Mouse (Mus musculus): Measurements from ENCODE around the gene Opa1.

The Opa1 gene

DNA sequence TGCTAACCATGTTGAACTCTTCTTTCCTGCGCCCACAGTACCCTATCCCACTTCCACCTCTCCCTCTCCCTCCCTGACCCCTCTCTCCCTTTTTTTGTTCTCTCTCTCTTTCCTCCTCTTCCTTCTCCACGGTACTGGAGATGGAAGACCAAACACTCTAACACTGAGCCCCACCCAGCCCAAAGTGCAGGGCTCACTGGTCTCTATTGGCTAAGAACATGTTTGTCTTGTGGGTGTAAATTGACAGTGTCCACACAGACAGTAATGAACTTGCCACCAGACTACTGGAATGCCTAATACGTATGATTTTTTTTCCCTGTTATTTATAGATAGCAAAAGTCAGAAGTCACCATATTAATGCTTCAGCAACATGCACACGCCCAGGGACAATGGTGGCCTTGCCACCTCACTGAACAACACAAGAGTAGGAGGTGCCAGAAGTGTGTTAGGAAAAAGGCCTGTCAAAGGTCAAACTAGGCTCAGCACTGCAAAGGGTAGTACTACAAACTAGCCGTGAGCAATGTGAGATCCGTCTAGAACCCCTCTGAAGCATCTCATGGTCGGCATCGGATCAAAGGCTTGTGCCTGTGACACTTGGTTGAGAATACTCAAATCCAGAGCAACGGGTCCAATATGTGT is 77.2 kb downstream of the Opa1 start:
- no peak for DNase-seq (ENCODE audit: low read depth)

DNA sequence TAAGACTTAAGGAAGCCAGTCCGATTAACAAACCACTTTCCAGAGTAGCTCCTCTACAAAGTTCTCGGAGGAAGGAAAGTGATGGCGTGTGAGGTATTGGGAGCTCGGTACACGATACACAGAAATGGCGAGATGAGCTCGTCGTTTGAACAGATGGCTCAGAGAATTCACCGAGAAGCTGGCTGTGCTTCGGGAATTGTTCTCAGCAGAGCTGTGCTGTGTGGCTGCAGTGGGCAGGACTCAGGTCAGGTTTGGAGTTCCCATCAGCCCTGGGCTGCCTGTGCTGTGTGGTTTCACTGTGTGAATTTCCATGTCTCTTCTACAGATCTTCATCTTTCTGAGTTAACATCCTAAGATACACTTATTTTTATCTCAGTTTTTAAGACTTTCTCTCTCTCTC is 77.8 kb downstream of the Opa1 start:
- DNase-seq (ENCODE audit: low read depth): no peak

DNA sequence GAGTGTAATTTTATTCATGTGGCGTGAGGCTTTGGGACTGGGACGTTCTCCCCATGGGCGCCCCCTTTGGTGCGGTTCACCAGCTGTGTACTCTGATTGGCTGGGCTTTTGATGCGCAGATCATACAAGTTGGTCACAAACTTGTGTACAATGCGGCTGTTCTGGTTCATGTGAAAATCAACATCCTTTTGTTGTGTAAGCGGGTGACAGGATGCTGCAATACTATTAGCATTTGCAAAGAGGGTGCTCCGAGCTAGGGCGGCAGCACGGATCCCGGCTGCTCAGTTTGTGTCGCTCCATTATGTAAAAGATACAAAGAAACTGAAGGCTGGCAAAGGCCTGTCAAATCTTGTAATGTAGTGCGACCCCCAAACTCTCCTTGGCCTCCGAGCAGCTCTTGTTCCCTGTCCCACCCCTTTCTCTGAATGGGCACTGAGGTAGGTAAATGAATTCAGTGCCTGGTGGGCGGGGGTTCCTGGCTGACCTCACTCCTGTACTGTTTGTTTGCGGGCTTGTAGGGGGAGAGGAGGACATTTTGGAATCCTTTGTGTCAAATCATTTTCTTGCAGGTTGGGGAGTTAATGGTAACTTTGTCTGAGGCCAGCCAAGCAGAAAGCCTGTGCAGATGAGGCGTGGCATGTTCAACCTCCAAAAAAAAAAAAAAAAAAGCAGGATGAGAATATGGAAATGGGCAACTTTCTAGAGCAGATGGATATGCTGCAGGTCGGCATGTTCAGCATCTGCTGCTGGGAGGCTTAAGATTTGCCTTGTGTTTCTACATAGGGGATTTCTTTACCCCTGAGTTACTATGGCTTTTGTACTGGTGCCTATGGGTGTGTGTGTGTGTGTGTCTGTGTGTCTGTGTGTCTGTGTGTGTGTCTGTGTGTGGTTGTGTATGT is 78.8 kb downstream of the Opa1 start:
- DNase-seq (ENCODE audit: low read depth): no peak

DNA sequence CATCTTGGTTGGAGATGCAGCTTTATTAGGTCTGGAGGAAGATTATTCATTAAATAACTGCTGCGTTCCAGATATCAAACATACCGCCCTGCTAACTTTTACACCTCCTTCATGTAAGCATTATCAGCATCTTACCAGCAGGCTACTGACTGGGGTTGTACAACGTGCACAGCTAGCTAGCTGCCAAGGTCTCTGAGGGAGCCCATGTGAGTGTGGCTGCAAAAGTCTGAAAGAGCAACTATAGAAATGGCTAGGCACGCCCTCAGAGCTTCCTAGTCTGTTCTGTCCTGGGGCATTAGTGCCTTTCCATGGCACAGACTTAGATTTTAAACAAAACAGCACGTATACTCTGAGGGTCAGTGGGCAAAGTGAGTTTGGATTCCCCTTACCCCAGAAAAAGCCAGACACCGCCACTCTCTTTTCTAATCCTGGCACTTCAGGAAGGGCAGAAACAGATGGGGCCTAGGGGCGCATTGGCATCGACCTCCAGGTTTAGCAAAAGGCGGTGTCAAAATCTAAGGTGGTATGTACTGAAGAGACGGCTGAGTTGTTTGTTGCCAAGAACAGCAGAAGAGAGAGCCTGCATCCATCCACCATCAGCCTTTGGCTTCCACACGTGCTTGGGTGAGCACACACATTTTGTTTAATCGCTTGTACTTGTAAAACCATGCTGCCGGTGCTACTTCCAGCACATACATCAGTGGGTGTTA is 80.1 kb downstream of the Opa1 start:
- no peak for DNase-seq (ENCODE audit: low read depth)

DNA sequence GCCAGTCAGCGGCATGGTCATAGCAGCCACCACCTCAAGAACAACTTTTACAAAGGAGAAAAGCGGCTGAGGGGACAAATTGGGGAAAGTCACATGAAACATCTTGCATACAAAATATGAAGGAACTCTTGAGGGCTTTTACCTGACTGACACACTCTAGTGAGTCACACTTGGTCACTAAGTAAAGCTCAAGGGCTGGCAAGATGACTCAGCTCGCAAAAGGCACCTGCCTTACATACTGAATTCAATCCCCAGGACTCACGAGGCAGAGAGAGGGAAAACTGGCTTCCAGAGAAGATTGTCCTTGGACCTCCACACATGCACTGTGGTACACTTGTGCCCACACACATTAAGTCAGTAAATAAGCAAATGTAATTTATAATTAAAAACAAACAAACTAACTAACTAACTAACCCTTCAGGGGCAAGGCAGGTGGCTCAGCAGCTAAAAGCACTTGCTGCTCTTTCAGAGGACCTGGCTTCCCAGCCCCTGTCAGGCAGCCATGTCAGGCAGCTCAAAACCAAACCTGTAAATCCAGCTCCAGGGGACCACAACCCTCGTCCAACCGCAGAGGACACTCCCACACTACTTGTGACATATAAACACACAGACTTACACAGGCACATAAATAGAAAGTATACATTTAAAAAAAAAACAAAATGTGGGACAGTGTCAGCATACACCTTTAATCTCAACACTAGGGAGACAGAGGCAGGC is 84.1 kb downstream of the Opa1 start:
- no peak for DNase-seq (ENCODE audit: low read depth)

DNA sequence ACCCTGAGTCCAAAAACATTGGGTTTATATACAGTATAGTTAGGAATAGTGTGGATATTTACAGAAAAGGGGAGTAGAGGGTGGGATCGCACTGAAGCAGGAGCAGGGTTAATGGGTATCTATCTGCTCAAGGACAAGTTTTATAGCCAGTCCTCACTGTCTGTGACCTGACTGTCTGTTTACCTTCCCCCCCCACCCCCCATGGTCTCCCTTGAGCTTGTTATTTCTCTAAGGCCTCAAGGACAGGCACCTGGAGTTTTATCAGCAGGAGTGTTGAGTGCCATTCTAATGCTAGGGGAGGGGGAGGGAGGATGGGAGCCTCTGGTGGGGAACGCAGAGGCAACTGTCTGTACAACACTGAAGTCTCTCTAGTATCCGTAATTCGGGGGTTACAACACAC is 85.3 kb downstream of the Opa1 start:
- DNase-seq (ENCODE audit: low read depth): no peak

DNA sequence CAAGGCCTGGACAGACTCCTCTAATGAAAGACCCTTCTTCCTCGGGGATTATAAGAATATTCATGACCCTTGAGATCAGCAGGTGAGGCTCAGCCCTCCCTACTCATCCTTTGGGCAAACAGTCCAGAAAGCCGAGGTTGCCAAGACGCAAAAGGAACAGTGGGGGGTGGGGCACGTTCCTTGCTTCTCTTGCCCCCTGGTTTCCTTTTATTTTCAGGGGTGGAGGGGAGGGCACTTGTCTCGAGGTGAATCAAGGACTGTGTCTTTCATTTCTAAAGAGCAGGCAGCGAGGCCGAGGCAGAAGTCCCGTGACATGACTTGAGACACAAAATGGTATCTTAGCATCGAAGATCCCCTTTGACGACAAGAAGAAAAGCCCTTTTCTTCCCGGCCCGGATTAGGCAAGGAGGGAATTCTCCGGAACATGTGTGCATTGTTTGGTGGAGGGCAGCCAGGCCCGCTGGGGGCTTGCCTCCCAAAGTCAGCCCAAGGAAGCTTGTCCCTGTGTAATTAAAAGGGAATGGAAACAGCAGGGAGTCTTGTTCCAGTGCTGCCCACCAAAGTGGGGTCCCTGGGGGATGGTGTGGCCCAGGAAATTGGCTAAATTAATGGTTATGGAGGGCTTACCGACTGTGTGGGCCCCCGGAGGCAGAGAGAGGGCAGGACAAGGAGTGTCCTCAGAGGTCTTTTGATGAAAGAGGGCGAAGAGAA is 88.0 kb downstream of the Opa1 start:
- no peak for DNase-seq (ENCODE audit: low read depth)

DNA sequence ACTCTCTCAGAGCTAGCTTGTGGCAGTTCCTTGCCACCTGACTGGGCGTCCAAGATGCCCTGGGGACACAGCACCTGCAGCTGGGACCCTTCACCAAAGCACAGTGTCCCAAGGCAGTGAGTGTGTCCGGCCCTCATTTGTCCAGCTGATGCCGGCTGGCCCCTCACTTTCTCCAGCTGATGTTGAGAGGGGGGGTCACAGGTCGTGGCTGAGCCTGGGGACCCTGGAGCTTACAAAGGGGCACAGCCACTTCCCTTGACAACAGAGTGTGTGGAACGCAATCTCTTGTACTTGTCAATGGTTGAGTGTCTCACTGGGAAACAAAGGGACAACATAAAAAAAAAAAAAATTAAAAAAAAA is 88.5 kb downstream of the Opa1 start:
- no peak for DNase-seq (ENCODE audit: low read depth)

DNA sequence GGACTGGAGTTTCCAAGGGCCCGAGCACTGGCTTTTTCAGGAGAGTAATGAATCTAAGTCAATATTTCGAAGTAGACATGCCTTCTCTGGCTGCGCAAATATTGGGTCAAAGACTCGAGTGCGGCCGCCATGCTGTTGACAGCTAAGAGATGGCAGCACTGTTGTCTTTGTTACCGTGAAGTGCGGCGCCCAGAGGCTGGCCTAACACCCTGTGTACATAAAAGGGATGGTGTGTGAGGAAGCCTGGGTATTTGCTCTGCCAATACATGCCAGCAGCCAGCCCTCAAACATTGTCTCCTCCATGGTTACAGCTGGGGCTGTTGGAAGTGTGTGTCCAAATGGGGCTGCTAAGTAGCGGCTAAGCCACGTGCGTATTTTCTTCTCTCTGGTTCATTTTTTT is 89.3 kb downstream of the Opa1 start:
- no peak for DNase-seq (ENCODE audit: low read depth)

DNA sequence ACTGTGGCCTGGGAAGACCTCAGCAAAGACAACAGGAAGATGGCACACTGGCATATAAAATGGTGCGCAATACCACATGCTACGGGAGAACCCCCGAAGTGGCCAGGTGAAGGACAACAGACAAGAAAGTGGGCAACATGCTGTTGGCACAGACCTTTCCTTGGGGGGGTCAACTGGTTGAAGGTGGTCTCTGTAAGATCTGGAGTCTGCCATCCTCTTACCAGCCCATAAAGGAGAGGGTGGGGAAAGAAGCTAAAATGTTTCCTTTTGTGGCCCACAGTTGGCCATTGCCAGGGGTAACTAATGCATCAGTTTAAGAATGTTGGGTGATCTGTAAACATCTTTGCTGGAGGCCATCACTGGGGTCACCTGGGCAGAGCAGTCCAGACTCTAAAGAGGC is 91.7 kb downstream of the Opa1 start:
- no peak for DNase-seq (ENCODE audit: low read depth)

DNA sequence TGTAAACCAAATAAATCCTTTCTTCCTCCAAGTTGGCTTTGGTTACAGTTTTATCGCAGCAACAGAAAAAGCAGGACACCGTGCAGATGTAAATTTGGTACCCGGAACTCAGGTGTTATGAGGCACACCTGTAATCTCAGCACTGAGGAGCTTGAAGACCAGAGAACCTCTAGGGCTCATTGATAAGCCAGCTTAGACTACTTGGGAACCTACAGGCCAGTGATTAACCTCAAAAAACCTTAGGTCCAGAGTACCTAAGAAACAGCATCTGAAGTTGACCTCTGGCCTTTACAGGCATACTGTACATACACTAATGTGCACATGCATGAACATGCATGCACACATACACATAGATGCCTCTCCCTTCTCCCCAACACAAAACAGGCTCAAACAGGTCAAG is 94.1 kb downstream of the Opa1 start:
- no peak for DNase-seq (ENCODE audit: low read depth)

DNA sequence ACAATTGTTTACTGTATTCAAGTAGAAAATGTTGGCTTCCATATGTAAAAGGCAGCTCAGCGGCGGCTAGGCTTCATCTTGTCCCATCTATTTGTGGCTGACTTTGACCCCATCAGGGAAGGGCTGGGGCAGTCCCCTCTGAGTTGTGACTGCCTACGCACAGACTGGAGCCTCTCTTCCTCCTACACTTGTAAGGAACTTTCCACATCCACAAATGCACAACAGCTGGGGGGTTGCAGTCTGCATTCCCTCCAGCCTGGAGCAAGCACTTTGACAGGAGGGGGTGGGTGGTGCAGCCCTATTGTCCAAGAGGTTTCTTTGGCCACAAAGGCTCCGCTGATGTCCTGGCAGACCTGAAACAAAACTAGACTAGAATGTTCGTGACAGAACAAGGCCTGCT is 100.5 kb downstream of the Opa1 start:
- DNase-seq (ENCODE audit: low read depth): no peak

DNA sequence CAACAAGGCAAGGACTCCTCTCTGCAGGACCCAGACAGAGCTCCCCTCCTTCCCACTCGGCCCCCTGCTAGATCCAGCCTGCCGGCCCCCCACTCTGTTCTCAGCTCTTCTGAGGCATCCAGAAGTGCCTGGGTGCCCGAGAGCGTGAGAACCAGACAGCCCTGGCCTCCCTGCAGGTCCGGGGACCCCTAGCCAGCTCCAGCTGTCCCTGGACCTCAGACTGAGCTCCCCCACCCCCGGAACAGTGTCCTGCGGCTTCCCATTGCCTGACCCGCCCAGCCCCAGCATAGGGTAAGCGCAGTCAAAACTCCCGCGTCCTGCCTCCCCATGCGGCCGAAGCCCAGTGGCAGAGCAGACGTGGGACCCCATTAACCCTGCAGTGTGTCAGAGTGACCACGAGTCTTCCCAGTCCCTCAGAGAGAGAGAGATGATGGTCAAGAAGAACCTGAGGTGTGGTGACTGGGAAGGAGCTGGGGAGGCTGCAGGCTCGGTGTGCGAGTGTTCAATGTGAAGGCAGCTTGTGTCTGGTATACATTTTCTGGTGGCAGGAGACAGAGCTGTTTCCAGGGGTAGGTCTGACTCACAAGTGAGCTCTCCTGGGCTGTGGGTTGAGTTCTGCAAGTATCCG is 101.5 kb downstream of the Opa1 start:
- DNase-seq (ENCODE audit: low read depth): no peak

DNA sequence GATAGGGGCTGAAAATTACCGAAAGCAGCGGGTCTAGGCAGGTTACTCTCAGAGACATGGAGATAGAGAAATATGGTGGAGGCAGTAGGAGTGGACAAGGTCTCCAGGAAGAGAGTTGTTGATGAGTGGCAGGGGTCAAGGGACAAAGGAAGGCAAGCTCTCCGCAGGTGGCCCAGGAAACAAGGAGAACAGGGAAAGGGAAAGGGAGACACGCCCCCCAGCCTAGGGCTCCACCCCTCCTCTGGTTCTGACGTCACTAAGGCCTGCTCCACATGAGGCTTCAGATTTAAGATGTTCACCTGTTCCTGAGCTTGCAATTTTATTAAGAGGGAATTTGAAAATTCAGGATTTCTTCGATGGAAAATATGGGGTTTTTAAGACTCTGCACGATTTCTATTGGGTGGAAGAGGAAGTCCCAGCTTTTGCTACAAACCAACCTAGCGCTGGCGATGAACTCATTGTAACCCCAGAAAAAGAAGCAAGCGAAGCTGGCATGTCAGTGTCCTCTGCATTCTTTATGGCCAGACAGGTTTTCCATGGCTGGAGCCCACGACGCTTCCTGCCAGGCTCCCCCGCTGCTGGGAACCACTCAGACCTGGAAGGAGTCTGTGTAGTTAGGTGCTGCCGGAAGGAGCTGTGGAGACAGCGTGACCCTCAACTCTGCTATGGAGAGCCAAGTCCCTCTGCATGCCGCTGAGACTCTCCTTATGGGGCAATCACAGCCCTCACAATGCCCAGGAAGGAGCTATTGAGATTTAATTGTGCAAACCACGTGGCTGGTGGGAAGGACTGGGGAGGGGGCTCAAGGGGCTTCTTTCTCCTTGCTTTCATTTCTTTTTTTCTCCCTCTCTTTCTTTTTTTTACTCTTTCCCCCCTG is 103.7 kb downstream of the Opa1 start:
- no peak for DNase-seq (ENCODE audit: low read depth)

DNA sequence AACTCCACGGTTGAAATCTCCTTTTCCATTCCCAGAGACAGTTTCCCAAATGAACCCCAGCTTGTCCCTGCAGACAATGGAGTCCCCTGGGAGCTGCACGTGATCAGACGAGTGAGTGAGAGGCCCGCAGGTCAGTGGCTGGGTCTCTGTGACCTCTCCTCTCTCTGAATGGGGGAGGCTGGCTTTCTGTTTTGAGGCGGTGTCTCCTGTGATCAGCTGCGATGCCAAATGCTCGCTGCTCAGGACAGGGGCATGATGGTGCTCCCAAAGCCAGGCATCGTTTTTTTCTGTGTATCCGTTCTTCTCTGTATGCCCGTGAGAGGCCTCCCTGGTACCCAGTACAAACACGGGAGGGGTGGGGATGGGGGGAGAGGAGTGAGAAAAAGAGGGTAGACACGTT is 104.4 kb downstream of the Opa1 start:
- DNase-seq (ENCODE audit: low read depth): no peak

DNA sequence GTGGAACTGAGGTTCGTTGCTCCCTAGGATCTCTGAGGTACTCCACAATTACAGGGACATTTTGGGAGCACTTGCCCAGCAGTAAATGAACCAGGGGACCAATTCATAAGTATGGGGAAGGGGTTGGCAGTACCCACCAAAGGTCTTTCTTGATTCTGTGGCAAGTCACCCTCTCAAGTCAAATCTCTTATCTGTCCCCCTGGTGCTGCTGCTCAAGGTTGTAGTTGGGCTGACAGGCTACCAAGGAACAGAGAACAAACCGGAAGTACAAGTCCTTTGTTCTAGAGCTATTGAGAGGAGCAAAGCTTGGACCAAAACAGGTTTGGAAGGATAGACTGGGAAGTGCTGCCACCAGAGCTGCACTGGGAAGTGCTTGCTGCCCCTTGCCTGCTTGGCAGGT is 105.0 kb downstream of the Opa1 start:
- no peak for DNase-seq (ENCODE audit: low read depth)

DNA sequence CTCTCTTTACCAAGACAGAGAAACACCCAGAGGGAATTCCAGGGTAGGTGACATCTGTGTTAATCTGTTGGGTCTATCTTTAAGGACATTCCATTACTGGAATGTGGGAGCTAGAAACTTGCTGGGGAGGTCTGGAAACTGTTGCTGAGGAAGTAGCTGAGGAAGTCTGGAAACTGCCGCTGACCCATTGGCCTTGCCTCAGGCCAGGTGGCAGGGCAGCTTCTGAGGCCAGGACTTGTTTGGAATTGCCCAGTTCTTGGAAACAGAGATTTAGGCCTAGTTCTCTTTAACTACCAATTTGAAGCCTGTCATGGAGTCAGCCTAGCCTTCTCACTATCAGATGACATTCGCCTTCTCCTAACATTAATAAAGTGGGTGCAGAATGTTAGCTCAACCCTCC is 105.5 kb downstream of the Opa1 start:
- no peak for DNase-seq (ENCODE audit: low read depth)

DNA sequence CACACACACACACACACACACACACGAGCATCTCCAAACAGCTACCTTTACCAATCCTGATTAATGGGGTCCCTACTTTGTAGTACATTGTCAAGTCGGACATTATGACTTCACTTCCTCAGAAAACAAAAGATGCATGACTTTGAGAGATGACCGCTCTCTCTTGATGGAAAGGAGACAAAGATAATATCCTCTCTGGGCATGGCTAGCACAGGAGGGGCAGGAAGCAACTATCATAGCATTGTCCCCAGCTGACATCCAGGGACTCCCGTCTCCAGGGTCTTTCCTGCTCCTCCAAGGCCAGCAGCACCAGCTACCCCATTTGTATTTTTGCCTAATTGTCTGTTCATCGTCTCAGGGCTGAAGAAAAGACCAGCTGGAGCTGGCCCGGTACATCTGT is 107.0 kb downstream of the Opa1 start:
- no peak for DNase-seq (ENCODE audit: low read depth)

DNA sequence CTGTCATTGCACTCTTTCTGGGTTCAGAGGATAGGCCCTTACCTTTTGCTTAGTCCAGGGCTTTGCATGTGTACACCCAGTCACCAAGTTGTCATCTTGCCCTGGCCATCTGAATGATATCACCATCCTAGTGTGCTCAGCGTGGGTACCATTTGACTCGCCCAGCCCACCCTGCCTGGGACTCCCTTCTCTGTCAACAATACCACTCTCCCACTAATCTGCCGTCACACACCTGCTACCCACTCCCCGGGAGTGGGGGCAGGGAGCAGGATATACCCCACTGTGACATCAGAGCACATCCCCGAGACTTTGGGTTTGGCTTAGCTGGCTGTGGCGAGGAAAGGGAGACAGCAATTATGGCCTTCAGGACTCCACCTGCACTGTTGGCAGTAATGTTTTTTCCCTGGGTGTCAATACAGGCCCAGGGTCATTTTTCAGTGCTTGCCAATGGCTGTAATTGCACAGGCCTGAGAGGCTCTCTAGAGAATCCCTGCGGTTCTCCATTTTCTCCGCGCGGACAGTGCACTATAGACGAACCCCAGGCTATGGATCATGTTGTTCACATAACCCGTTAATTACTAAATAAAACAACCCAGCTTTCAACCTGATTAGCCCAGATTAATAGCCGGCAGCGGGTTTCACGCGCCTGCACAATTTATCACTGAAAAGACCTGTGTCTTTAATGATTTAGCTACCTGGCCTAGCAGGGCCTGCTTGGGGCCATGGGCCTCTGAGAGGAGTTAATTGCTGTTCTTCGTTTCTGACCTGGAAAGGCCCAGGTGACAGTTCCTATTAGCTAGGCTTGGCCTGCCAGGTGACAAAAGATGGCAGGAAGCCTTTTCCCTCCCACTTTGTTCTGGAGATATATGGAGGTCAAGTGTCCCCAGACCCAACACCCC is 109.1 kb downstream of the Opa1 start:
- no peak for DNase-seq (ENCODE audit: low read depth)
